ENCODE assay signal across 8 mouse cellular contexts in the genomic region with DNA sequence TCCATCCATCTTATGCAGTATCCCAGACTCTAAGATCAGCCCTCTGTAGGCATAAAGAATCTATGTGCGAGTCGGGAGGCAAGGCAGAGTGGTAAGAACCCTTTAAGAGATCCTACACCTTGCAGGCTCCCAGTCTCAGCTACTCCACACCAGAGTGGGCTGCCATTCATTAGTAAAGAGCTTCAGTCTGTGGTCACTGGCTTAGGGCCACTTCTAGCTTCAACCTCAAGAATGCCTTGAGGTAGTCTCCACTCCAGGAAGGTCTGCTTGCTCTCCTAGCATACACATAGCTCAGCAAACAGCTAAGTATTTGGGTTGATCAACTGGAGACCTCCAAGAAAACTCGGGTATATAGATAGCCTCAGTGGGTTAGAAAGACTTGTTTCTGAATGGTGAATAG. TPM values are rescaled to one million over a fixed set of nuclear protein-coding genes. Genes with fewer than 3 reads are reported as not detected.
A peak's percentile ranks its signal among the peaks of the same experiment; 100 is the strongest.
DNase-seq lines count a peak whose midpoint lies in the region; ATAC-seq and TF ChIP-seq lines count a peak whose summit lies in the region.

No protein-coding gene starts in this region.

- peak in 1 of 2 experiments; percentile 47 for DNase-seq in heart, adult 2 months
- no peak for DNase-seq in heart, postnatal 10 days
- DNase-seq in testis, postnatal 10 days (ENCODE audit: low spot score), result no peak
- DNase-seq in liver, embryonic 13.5 days, result no peak
- DNase-seq in stomach, postnatal 0 days (ENCODE audit: low spot score), result no peak
- DNase-seq in urinary bladder, adult 2 months (ENCODE audit: low spot score), result no peak
- no peak for DNase-seq in embryo, embryonic 11 days

- H3K4me2 ChIP-seq in liver, embryonic 13.5 days, result peak overlapping the region; percentile 63
- peak overlapping the region; percentile 64 for H3K4me2 ChIP-seq in stomach, postnatal 0 days (replicated peaks; ENCODE audit: low read depth)

- peaks cover 44% of the 10 kb centered on the region for H3K4me1 ChIP-seq in heart, adult 2 months (ENCODE audit: control insufficient read depth, insufficient read depth, low read length)
- peaks cover 15% of the 10 kb centered on the region for H3K4me1 ChIP-seq in testis, adult 2 months (ENCODE audit: control insufficient read depth, insufficient read depth, low read length)
- H3K4me1 ChIP-seq in liver, embryonic 13.5 days (replicated peaks), result peaks cover 40% of the 10 kb centered on the region
- H3K4me1 ChIP-seq in stomach, postnatal 0 days (replicated peaks; ENCODE audit: control insufficient read depth, insufficient read depth), result peaks cover 17% of the 10 kb centered on the region

- peak overlapping the region; percentile 55 for H3K4me3 ChIP-seq in heart, adult 2 months
- H3K4me3 ChIP-seq in testis, adult 2 months (ENCODE audit: control insufficient read depth, low read depth, low read length), result no peak overlapping the region
- H3K4me3 ChIP-seq in liver, embryonic 13.5 days (replicated peaks), result peak overlapping the region; percentile 41; the same call in 1 of the 2 replicates
- H3K4me3 ChIP-seq in stomach, postnatal 0 days (ENCODE audit: low read depth, low read length), result no peak overlapping the region

- TF ChIP-seq CTCF in heart, adult 2 months (IDR thresholded peaks at IDR 0.05), result no peak
- TF ChIP-seq CTCF in testis, adult 2 months (IDR thresholded peaks at IDR 0.05; ENCODE audit: control insufficient read depth, insufficient read depth, insufficient replicate concordance, low read depth, low read length), result no peak
- TF ChIP-seq CTCF in stomach, postnatal 0 days (IDR thresholded peaks at IDR 0.05; ENCODE audit: low read depth), result no peak

- H3K9me3 ChIP-seq in liver, embryonic 13.5 days (replicated peaks), result no peaks in the 10 kb centered on the region
- no peaks in the 10 kb centered on the region for H3K9me3 ChIP-seq in stomach, postnatal 0 days (ENCODE audit: control insufficient read depth, low read length)

- intact Hi-C loops in heart, adult 2 months (cut with DNase I), result loop anchor here (1.0 to 5.0 kb wide), 3 partner anchors 14 to 145 kb away; no protein-coding TSS in a partner anchor
- intact Hi-C loops in heart, postnatal 10 days (cut with DNase I), result loop anchor here (2.0 kb wide), 2 partner anchors 39 to 43 kb away; no protein-coding TSS in a partner anchor

- peaks cover 6% of the 10 kb centered on the region for H3K79me2 ChIP-seq in heart, adult 2 months (replicated peaks; ENCODE audit: control insufficient read depth, insufficient read depth, low read length)

- TF ChIP-seq POLR2A in heart, adult 2 months (IDR thresholded peaks at IDR 0.05; ENCODE audit: insufficient read depth, low read depth, low read length), result no peak
- TF ChIP-seq POLR2A in testis, adult 2 months (IDR thresholded peaks at IDR 0.05; ENCODE audit: control insufficient read depth, low read depth, low read length), result no peak

- H3K27me3 ChIP-seq in heart, adult 2 months (ENCODE audit: control insufficient read depth, insufficient read depth, low read length), result no peaks in the 10 kb centered on the region
- H3K27me3 ChIP-seq in testis, adult 2 months (ENCODE audit: control insufficient read depth, insufficient read depth, low read length), result no peaks in the 10 kb centered on the region
- peaks cover 22% of the 10 kb centered on the region for H3K27me3 ChIP-seq in liver, embryonic 13.5 days
- H3K27me3 ChIP-seq in stomach, postnatal 0 days (ENCODE audit: control insufficient read depth, insufficient read depth, low read length), result no peaks in the 10 kb centered on the region

- WGBS in heart, adult 2 months, result 36% methylated on average over 3 of the region's 3 CpGs
- WGBS in liver, embryonic 13.5 days (ENCODE audit: insufficient replicate concordance), result 37% methylated on average over 3 of the region's 3 CpGs
- WGBS in stomach, postnatal 0 days, result 41% methylated on average over 3 of the region's 3 CpGs

- ATAC-seq in liver, embryonic 13.5 days (ENCODE audit: low read depth), result no peak
- no peak for ATAC-seq in stomach, postnatal 0 days (ENCODE audit: low FRiP score, low TSS enrichment)

- peaks cover 17% of the 10 kb centered on the region for H3K36me3 ChIP-seq in heart, adult 2 months (ENCODE audit: control insufficient read depth, insufficient read depth, low read length)
- H3K36me3 ChIP-seq in testis, adult 2 months (ENCODE audit: control insufficient read depth, insufficient read depth, low read length), result no peaks in the 10 kb centered on the region
- H3K36me3 ChIP-seq in liver, embryonic 13.5 days, result no peaks in the 10 kb centered on the region
- no peaks in the 10 kb centered on the region for H3K36me3 ChIP-seq in stomach, postnatal 0 days (ENCODE audit: control insufficient read depth, insufficient read depth, low read length)

- H3K27ac ChIP-seq in heart, adult 2 months, result peak overlapping the region; percentile 98
- H3K27ac ChIP-seq in testis, adult 2 months (ENCODE audit: control insufficient read depth, insufficient read depth, low read depth, low read length), result peak overlapping the region; percentile 82
- peak overlapping the region; percentile 60; the same call in 1 of the 2 replicates for H3K27ac ChIP-seq in liver, embryonic 13.5 days
- peak overlapping the region; percentile 96 for H3K27ac ChIP-seq in stomach, postnatal 0 days (replicated peaks)

- TF ChIP-seq EP300 in heart, adult 2 months (IDR thresholded peaks at IDR 0.05; ENCODE audit: insufficient read depth, low read depth, low read length), result no peak
- no peak for TF ChIP-seq EP300 in stomach, postnatal 0 days (optimal IDR thresholded peaks at IDR 0.05)

- peak overlapping the region; percentile 80 for H3K9ac ChIP-seq in heart, adult 2 months (ENCODE audit: low read depth, low read length)
- peak overlapping the region; percentile 56; the same call in 1 of the 2 replicates for H3K9ac ChIP-seq in liver, embryonic 13.5 days
- peak overlapping the region; percentile 64 for H3K9ac ChIP-seq in stomach, postnatal 0 days (ENCODE audit: low read length)

RNA-seq across cellular contexts. Expression of gene E030018B13Rik, which starts 19.0 kb away (rescaled TPM):
- total RNA-seq in heart, adult 2 months (2021), result not detected
- not detected in 2 replicates for polyA plus RNA-seq in heart, adult 2 months (2012; rRNA removed)
- total RNA-seq in heart, postnatal 10 days (2021), result not detected
- polyA plus RNA-seq in testis, adult 2 months (2012; rRNA removed), result 0.11 TPM in 1 of 2 replicates, not detected in the other
- polyA plus RNA-seq in liver, embryonic 13.5 days (2015; fragmentation: Nextera tagmentation; extraction: Ambion mirVana), result not detected in 2 replicates
- not detected in 2 replicates for polyA plus RNA-seq in stomach, postnatal 0 days (2015; fragmentation: Nextera tagmentation; extraction: Ambion mirVana)
- polyA plus RNA-seq in urinary bladder, adult 2 months (2012; rRNA removed), result not detected in 2 replicates

RNA-seq across cellular contexts. Expression of gene Klf13, which starts 41.1 kb away (rescaled TPM):
- total RNA-seq in heart, adult 2 months (2021), result 10 to 100 TPM; 50.0 to 54.6 TPM
- polyA plus RNA-seq in heart, adult 2 months (2012; rRNA removed), result 21.6 and 24.6 TPM in 2 replicates
- 10 to 100 TPM; 63.9 to 96.0 TPM for total RNA-seq in heart, postnatal 10 days (2021)
- polyA plus RNA-seq in testis, adult 2 months (2012; rRNA removed), result 2.8 and 3.8 TPM in 2 replicates
- polyA plus RNA-seq in liver, embryonic 13.5 days (2015; fragmentation: Nextera tagmentation; extraction: Ambion mirVana), result 13.6 and 14.1 TPM in 2 replicates
- 25.0 and 26.9 TPM in 2 replicates for polyA plus RNA-seq in stomach, postnatal 0 days (2015; fragmentation: Nextera tagmentation; extraction: Ambion mirVana)
- polyA plus RNA-seq in urinary bladder, adult 2 months (2012; rRNA removed), result 13.0 and 21.9 TPM in 2 replicates

Comparison
In these comparisons a context has a peak if more than half of its experiments do, and no peak if none do; other contexts are left out.
1. H3K4me3 ChIP-seq: peak in heart, adult 2 months (single experiment) and liver, embryonic 13.5 days (single experiment); none in testis, adult 2 months (single experiment) and stomach, postnatal 0 days (single experiment).
2. Peak in every context shown above with its lines, with median percentiles within 50 percentile points of each other: H3K27ac ChIP-seq and H3K9ac ChIP-seq.